Mouse (Mus musculus) gastrocnemius, adult 8-10 months (tissue): Measurements from ENCODE around the gene Lrrc29. TPM values are rescaled to one million over a fixed set of nuclear protein-coding genes. Genes with fewer than 3 reads are reported as not detected.
"Not testable (repeated sequence)": the region's sequence is repeated elsewhere in the genome, so short reads cannot be mapped to it uniquely, and the experiment has no call there.

Source experiments
- DNase-seq, 2 experiments: peaks; one replicate each; pipeline ENCODE4 v3.0.0; 2022; ENCODE audit warnings: low spot score in 2 of 2
- total RNA-seq, 4 experiments: library from RNA; stranded (reverse); gene quantifications; 2 replicates each; pipeline ENCODE4 v1.2.4; 2022

The Lrrc29 gene
- total RNA-seq, 4 experiments from 2014 or later, result 0.82 to 1.3 (median 1.0) TPM

DNA sequence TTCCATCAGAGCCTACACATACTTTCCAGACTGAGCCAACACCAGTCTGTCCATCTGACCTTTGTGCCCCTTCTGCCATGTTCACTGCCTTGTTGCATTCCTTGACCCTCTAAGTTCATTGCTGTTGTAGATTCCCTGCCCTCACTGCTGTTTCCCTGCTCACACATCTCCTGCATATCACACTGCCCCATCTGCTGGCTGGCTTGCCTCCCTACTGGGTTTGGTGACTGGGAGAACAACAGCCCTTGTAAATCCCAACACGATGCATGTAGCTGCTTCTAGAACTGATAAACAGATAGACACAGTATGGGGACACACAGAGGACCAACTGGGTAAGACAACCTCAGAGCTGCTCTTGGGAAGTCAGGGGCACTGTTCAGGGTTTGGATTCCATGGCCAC, 14.4 kb downstream of the Lrrc29 start:
- no peak for DNase-seq

DNA sequence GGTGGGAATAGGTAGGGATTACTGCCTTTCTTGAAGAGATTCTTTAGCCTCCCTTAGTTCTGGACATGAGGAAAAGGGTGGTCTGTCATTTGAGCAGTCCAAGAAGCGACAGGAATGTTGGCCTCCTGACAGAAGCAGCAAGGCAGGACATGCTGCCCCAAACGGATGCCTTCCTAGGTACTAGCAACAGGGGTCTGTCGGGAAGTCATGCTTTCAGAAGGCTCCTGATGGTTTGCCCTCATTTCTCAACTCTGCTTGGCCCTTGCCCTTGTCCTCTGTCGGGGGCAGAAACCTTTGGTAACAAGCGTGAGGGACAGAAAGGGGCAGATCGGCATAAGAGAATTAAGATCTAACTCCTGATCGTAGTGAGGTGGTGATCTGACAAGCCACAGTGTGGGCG, 16.0 kb downstream of the Lrrc29 start:
- no peak for DNase-seq

DNA sequence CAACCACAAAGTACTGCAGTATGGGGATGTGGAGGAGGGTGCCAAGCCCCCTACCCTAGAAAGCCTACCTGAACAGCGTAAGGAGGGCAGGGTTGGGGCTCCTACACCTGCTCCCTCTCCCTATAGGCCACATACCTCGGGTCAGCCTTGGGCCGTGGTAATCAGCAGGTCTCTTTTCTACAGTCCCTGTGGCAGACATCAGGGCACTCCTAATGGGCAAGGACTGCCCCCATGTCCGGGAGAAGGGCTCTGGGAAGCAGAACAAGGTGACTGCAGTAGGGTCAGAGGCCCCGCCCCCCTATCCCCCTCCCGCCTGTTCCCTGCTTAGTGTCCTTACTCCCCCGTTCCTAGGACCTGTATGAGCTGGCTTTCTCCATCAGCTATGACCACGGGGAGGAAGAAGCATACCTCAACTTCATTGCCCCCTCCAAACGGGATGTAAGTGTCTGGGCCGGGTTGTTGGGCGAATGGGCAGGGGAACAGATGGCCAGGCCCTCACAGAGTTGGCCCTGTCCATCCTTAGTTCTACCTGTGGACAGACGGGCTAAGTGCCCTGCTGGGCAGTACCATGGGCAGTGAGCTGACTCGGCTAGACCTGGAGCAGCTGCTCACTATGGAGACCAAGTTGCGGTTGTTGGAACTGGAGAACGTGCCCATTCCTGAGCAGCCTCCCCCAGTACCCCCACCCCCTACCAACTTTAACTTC, 16.8 kb downstream of the Lrrc29 start:
- DNase-seq, result no peak

DNA sequence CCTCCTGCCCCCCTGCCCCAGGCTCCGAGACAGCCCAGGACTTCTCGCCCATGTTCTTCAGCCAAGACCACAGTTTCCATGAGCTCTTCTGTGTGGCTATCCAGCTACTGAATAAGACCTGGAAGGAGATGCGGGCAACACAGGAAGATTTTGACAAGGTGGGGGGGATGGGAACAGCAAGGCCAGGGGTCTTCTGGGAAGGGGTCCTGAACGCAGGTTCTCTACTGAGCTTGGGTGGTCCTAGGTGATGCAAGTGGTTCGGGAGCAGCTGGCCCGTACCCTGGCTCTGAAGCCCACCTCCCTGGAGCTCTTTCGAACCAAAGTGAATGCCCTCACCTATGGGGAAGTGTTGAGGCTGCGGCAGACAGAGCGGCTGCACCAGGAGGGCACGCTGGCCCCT, 17.6 kb downstream of the Lrrc29 start:
- DNase-seq, result no peak

DNA sequence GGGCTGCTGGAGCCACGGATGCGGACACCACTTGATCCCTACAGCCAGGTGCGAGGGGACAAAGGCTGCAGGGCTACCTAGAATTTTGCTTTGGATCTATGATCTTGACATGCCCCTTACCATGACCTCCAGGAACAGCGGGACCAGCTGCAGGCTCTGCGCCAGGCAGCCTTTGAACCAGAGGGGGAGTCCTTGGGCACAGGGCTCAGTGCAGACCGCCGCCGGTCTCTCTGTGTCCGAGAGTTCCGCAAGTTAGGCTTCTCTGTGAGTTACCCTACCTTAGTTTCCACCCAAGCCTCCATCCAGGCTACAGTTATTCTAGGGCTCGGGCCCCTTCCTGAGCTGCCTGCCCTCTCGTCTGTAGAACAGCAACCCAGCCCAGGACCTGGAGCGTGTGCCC, 18.4 kb downstream of the Lrrc29 start:
- DNase-seq, result no peak

DNA sequence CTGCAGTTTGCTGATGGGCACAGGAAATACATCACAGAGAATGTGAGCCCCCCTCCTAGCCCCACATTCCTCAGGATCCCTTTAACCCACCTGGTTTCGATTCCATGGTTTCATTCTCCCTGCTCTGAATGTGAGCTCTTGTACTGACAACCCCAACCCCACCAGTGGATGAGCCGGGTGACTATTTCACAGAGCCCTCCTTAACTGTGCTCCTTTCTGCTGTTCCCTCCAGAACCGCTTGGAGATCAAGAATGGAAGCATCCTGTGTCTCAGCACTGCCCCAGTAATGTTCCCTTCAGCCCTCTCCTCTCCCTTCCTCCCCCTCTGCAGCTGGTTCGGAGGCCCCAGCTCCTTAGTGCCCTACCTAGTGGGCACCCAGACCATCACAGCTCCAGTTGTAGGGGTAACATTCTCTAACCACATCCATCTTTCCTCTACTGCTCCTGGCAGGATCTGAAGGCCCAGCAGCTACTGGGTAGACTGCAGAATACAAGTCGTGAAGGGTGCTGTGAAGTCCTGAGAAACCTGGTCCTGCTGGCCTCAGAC, 19.9 kb downstream of the Lrrc29 start:
- no peak for DNase-seq

DNA sequence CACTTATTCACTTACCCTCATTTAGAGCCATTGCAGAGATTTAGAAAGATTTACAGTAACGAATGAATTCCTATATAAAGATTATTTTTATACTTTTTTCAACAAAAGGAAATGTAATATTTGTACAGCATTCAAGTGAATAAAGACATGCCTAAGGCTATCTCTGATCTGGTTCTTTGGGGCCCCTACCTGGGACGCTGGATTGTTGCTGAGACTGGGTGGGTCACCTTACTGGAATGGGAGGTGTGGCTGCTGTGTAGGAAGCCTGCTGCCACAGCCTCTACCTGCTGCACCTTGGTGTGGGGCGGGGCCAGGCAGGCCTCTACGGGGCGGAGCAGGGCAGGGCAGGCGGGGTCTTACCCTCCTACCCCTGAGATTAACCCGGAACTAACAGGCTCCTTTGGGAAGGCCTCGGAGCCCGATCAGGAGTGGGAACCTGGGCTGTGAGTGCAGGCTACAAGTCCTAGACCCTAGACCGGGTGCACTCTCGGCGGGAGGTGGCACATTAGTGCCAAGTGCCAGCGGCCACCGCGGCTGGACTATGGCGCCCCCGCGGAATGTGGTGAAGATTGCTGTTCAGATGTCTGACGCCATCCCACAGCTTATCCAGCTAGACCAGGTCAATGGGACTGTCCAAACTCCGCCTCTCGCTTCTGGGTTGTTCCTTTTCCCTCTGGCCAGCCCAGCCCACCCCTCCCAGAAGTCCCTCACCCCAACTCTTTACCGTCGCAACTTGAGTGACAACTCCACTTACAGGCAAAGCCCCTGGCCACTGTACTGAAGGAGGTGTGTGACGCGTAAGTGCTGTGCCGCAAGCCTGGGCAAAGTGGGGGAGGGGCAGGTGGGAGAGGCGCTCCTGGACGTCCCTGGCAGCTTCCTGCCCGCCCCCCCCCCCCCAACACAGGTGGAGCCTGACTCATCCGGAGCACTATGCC, 20.6 kb downstream of the Lrrc29 start, which contains the start of gene Elmo3:
Elmo3 (plus strand) TSS at position 391 of the 935 bp plus-strand sequence.
- DNase-seq, result no peak

DNA sequence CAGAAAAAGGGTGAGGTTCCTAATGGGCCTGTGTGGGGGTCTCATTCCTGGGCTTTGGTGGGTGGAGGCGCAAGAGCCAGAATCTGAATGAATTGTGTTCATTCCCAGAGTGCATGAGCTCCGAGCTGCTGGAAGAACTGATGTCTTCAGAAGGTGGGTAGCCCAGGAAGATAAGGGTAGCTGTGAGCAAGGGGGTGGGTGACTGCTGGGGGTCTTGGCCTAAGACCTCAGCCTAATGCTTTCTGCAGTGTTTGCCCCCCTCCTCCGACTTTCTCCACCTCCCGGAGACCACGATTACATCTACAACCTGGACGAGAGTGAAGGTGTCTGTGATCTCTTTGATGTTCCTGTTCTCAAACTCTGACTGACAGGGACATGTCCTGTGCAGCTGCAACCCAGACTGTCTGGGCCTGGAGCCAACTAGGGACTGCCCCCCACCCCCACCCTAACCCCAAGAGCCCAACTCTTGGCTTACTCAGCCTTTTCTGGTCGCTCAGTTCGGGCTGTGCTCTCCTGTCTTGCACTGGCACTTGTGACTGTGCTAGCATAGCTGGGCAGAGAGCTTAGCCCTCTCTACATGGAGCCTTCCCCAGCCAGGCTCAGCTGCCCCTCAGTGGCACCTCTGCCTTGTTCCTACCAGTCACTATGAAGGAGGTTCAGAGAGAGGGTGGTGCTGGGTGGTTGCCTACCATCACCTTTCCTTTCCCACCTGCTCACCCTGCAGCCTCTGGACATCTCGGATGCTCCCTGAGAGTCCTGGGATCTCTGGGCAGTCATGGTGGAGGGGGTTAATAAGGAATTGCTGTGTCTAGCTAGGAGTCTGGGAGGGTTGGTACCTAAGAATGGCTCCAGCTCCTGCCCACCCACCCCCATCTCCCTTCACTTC, 21.5 kb downstream of the Lrrc29 start:
- DNase-seq, result no peak

DNA sequence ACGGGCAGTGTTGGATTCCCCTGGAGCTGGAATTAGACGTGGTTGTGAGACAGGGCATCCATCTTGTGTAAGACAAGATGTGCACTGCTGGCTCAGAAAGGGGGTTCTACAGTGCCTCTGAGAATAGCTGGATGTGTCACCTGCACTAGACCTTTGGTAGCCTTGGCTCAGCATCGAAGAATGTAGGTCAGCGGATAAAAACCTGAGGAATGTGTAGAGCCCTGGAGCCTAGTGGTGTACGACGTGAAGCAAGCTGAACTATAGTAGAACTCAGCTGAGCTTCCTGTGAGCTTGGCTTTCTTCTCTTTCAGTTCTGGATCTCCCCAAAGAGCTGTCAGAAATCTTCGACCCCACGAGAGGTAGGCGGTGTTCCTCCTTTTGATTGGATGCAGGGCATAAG, 22.2 kb downstream of the Lrrc29 start:
- DNase-seq, result no peak

DNA sequence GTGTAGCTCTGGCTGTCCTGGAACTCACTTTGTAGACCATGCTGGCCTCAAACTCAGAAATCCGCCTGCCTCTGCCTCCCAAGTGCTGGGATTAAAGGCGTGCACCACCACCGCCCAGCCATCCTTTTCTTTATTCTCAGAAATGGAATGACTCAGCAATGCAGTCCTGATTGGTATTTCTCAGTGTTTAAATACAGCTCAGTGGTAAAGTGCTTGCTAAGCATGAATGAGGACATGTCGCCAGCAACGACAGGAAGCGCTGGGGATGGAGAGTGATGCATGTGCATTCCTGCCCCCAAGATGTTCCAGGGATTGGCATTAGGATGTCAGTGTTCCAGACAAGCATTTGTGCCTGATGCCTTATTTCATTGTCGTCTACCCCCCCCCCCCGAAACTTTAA, 22.7 kb downstream of the Lrrc29 start:
- DNase-seq, result no peak

DNA sequence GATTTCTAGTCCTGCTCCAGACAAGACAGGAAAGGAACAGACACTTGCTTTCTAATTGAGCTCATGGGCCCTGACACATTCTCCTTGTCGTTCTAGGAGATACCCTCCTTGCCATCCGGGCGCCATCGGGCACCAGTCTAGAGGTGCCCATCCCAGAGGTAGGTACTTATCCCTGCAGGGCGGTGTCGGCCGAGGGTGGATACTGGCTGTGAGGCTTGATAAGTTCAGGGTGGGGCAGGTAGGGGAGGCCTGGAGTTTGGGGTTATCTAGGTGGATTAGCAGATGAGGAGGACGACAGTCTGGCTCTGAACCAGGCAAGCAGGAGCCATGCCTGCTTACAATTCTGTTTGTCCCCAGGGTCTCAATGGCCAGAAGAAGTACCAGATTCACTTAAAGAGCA, 26.1 kb downstream of the Lrrc29 start:
- DNase-seq, result no peak

DNA sequence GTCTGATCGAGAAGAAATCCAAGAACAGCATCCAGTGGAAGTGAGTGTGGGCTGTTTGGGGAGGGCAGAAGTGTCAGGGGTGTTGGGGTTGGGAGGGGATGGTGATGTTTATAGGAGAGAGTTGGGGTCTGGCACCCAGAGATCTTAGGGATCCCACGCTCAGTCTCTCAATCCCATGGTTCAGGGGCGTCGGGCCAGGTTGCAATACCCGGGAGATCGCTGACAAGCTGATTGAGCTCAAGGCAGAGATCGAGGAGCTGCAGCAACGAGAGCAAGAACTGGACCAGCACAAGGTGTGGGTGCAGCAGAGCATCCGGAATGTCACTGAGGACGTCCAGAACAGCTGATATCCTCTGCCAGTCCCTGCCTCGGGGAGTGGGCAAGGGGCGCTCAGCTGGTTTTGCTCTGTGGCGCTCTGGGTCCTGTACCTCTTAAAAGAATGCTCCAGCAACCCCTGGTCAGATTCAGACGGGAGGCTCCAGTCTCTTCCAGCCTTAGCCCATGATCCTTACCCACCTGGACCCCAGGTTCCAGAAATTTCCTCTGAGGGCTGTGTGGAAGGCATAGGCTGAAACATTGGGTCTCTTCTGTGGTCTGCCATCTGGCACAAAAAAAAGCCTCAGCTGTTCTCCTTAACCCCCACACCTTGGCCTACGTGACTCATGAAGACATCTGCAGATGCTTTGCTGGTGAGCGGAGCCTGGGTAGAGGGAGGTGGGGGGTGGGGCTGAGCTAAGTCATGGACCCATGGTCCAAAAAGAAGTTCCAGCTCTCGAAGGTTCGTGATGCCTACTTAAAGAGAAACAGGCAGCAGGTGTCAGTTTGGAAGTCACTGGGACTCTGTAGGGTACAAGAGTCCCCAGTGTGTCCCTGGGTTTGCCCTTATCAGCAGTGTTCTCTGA, 27.5 kb downstream of the Lrrc29 start:
- DNase-seq, result no peak

DNA sequence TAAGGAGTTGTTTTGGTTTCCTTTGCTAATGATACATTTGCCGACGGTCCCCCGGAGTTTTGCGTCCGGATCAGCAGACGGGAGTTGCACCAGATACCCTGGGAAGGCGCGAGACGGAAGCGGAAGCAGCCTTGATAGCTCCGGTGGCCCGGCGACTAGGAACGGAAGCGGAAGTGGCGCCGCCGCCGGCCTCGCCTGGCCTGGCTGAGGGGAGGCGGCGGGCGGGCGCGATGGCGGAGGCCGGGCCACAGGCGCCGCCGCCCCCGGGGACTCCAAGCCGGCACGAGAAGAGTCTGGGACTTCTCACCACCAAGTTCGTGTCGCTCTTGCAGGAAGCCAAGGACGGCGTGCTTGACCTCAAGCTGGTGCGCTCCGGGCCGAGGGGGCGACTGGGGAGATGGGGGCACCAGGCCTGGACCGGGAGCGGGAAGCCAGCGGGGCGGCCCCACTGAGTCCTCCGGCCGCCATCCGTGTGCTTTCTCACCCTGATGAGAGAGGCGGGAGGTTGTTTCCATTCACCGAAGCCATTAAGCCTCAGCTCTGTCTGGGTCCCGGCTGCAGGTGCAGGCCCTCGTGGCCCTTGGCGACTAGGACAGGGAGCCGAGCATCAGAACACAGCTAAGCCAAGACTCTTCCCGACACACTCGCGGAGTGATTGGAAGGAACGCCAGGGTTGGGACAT, 28.4 kb downstream of the Lrrc29 start, which contains the start of gene E2f4:
E2f4 (plus strand) TSS at position 153 of the 682 bp plus-strand sequence.
- peak; percentile 82 to 89 for DNase-seq

DNA sequence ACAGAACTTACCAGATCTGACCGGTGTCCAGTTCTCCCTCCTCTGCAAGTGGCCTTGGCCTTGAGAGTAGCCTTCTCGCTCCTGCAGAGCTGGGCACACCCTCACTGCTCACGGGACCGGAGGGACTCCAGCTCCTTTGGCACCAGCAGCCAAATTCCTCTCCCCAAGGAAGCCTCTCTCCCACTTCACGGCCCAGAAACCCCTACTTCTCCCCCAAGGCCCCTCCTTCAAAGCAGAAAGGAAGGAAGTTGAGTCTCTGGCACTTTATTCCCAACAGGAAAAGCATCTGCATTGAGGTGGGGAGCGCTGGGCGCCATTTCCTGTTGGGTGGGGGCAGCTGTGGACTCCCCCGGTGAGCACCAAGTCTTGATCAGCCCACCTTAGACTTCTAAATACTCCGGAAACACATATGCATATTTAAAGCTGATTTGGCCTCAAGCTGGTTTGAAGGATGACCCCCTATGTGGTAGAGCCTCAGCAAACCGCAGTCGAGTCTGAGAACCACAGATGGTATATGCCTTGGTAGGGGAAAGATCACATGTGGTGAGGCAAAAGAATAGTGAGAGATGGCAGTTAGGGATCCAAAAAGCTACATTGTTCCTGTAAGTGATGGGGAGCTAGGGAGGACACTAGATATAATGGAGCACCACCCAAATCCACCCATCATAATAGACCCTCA, 30.0 kb downstream of the Lrrc29 start, which contains the start of gene Exoc3l:
Exoc3l (minus strand) TSS at position 207 of the 679 bp plus-strand sequence.
- no peak for DNase-seq

DNA sequence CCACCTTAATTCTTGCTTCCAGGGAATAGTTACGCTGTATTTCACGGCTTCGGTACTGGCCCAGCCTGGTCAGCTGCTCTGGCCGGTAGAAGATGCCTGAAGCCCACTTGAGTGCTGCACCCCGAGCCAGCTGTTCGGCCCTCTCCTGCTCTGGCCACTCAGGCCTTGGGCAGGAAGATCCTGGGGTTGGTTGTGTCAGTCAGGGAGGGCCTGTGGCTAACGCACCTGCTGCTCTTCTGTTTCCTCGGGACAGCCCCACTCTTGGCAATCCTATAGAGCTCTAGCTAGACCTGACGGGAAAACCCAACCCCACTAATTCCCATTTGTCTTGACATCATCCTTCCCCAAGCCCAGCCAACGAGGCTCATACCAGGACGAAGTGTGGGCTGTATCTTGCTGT, 30.8 kb downstream of the Lrrc29 start:
- DNase-seq, result no peak

DNA sequence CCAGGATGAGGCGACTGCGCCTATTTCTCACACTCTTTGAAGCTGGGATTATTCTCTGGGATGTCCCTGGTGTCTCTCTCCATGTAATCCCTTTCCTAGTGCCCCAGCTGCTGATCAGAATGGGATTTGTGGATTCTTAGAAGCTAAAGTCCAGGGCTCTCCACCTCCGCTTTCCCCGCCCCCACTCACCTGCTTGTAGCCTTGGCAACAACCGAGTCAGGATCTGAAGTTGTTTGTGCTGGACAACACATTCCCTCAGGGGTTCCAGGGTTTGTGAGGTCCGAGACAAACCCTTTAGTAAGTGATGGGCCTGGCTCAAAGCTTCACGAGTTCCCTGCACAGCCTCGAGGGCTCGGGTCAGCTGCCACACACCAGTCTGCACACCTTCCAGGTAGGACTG, 31.3 kb downstream of the Lrrc29 start:
- no peak for DNase-seq

DNA sequence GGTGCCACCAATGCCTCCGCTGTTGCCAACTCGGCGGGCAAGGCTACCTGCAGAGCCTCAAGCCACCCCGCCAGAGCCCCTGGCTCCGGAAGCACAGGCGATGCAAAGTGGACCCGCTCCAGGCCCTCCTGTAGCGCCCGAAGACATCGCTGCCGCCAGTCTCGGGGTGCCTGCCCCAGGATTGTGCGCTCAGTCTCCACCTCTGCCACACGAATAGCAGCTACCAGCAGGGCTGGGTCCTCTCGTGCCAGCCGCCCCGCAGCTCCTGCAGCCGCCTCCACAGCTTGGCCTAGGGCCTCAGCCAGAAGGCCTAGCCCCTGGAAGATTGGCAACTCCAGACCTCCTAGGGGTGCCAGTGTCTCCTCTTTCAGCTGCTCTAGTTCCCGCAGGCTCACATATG, 32.7 kb downstream of the Lrrc29 start:
- DNase-seq, result no peak

DNA sequence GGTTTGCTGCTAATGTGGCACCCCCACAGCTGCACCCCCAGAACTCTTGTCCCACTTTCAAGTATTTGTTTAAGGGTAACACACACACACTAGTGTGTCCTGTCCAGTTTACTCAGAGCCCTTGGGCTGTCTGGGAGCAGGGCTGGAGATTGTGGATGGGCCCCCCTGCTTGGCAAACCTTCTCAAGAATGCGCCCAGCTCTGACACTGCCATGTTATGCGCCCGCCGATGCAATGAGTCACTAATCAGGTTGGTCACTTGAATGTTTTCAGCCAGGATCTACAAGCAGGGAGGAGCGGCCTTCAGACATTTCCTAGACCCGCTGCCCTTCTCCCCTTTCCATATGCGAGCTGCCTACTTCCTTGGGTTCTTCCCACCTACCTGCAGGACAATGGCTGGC, 33.6 kb downstream of the Lrrc29 start:
- no peak for DNase-seq

DNA sequence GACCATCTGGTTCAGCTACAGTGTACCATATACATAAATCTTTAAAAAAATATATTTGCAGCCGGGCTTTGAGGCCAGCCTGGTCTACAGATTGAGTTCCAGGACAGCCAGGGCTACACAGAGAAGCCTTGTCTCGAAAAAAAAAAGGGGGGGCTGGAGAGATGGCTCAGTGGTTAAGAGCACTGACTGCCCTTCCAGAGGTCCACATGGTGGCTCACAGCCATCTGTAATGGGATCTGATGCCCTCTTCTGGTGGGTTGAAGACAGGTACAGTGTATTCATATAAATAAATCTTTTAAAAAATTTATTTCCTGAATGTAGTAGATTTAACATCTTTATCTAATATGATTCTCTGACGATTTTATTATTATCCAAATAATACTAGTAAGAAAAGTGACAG, 34.3 kb downstream of the Lrrc29 start:
- DNase-seq, result not testable (repeated sequence)
